Mouse (Mus musculus) testis, postnatal 14 days (tissue): ENCODE data around the gene Ltbp4.

Experiments used
- DNase-seq: peaks from one replicate; pipeline ENCODE4 v3.0.0; 2021; ENCODE audit warnings: low spot score

Gene Ltbp4

GRCm38 (mm10) chr7:27327500-27327899 lies 10.0 kb downstream of the Ltbp4 start:
- no peak for DNase-seq

DNA sequence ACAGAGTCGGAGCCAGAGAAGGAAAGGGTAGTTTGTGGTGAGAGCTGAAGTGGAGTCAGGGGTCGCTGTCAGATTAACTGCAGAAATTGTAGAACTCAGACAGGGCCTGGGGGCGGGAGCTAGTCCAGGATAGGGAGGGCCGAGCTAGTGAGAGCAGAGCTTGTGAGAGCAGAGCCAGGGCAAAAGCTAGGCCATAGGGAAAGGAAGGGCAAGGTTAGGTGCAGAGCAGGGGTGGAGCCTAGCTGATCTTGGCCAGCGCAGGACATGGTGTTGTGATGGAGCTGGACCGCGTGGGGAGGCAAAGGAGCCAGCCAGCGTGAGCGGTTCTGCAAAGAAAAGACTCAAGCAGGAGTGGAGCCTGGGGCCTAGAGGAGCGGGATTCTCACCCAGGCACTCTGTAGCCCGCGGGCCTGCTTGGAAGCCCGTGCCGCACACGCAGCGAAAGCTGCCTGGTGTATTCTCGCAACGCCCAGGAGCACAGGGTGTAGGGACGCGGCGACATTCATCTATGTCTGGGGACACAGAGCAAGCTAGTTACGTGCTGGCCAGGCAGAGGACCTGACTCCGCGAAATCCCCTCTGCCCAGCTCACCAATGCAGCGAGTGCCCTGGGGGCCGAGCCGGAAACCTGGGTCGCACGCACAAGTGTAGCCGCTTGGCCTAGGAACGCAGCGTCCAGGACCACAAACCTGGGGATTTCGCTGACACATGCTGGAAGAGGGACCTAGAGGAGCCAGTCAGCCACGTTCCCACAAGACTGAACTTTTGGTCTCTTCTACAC lies 11.2 kb downstream of the Ltbp4 start:
- peak; percentile 51 for DNase-seq

GRCm38 (mm10) chr7:27325697-27326096 lies 11.8 kb downstream of the Ltbp4 start:
- DNase-seq, result peak; percentile 52

GRCm38 (mm10) chr7:27324928-27325327 lies 12.6 kb downstream of the Ltbp4 start:
- no peak for DNase-seq

GRCm38 (mm10) chr7:27324161-27324560 lies 13.3 kb downstream of the Ltbp4 start:
- DNase-seq, result no peak

- no peak for DNase-seq
Observed at GRCm38 (mm10) chr7:27323001-27323400, 14.5 kb downstream of the Ltbp4 start.

- DNase-seq, result no peak
Observed at GRCm38 (mm10) chr7:27322291-27322690, 15.2 kb downstream of the Ltbp4 start.

DNA sequence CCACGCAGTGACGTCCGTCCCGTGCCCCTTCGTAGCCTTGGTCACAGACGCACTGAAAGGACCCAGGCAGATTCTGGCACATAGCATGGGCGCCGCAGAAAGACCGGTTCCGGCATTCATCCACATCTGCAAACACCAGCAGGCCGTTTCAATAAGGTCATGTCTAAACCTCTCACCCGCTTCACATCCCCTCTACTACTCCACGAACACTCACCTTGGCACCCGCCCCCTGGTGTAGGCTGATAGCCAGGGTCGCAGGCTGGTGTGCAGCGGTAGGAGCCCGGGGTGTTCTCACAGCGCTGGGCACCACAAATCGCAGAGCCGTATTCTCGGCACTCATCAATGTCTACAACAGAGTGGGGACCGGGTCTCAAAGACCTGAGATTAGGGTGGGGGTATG lies 18.1 kb downstream of the Ltbp4 start:
- DNase-seq, result no peak

- no peak for DNase-seq
Observed at GRCm38 (mm10) chr7:27315958-27316357, 21.5 kb downstream of the Ltbp4 start.

GRCm38 (mm10) chr7:27314393-27314792 lies 23.1 kb downstream of the Ltbp4 start:
- DNase-seq, result no peak

DNA sequence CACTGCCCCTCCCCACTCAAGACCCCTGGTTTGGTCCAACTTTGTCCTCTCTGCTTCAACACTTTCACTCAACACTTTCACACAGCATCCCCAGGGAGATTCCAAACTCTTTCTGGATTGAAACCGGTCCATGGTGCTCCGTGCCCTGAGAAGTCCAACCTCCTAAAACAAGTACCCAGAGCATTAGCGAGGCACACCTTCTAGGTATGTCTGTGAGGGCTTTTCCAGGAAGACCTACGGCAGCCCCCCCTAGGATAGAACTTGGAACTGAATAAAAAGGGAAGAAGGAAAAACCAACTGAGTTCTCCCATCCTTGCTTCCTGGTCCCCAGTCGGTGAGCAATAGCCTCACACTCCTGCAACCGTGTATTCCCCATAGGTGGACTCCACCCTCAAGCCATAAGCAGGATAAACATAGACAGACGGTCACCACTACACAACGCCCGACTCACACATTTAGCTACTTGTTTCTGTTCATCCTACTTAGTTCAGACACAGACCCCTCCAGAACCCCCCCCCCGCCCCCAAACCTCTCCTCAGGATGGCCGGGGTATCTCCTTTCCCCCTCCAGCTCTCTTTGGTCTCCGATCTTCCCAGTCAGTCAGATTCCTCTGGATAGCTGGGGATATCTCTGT lies 25.7 kb downstream of the Ltbp4 start:
- DNase-seq, result no peak

GRCm38 (mm10) chr7:27310996-27311535 lies 26.4 kb downstream of the Ltbp4 start:
- DNase-seq, result peak; percentile 48

- peak; percentile 52 for DNase-seq
Observed at GRCm38 (mm10) chr7:27310306-27310705, 27.2 kb downstream of the Ltbp4 start.

DNA sequence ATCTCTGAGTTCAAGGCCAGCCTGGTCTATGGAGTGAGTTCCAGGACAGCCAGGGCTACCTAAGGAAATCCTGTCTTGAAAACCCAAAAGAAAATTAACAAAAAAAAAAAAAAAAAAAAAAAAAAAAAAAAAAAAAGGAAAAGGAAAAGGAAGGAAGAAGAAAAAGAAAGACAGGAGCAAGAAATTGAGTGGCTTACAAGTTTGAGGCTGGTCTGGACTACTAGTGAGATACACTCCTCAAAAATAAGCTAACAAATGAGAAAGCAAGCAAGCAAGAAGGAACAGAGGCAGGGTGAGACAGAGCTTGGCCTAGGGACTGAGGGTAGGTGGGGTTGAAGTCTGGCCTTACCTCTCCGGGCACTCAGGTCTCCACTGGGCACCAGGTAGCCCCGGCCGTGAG lies 27.7 kb downstream of the Ltbp4 start:
- no peak for DNase-seq

DNA sequence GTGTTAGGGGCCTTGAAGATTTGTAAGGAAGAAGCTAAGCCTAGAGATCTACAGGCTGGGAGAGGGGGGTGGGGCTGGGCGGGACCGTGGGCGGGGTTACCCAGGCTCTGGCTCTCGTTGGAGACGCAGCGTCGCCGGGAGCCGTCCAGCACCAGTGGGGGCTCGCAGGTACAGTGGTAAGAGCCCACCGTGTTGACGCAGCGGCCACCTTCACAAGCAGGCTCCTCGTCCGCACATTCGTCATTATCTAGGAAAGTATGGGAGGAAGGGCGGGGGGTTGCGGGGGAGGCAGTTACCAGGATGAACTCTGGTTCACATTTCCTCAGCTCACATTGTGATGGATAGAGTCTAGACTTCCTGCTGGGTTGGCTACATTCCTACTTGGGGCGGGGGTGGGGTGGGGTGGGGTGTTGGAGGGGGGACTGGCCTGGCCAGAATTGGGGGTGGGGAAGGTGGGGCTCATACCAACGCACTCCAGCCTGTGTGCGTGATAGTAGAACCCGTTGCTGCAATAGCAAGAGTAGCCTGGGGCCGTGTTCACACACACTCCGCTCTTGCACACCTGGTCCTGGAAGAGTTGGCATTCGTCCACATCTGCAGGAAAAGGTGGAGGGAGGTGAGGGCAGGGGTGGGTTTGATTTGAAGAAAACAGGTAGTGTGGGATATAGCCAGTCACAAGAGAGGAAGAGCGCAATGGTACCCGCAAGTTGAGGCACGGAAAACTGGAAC lies 28.5 kb downstream of the Ltbp4 start:
- no peak for DNase-seq

- no peak for DNase-seq
Observed at GRCm38 (mm10) chr7:27307551-27307950, 29.9 kb downstream of the Ltbp4 start.

GRCm38 (mm10) chr7:27306161-27307160 lies 31.0 kb downstream of the Ltbp4 start:
- DNase-seq, result peak; percentile 61

DNA sequence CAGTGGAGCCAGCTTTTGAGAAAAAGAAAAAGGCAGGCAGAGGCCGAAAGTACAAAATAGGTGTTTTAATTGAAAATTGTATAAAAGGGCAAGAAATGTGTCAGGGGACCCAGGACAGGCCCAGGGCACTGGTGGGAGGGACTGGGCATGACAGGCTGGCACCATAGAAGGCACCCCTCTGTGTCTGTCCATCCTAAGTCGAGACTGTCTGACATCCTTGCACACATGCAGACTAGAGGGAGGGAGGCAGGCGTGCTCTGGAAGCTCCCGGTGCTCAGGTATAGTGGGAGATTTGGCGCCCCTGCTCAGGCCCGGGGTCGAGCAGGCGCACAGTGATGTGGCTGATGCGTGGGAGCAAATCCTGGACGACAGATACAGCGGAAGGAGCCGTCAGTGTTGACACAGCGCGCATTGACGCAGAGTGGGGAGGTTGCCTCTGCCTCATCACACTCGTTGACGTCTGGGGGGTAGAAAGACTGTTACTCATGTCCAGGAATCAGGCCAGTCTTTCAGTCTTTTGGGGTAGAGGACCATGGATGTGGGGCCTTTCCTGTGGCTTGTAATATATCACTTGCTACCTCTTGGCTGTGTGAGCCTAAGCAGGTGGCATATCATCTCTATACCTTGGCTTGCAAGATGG lies 32.3 kb downstream of the Ltbp4 start:
- DNase-seq, result no peak

- peak; percentile 81 for DNase-seq
Observed at GRCm38 (mm10) chr7:27302172-27302571, 35.3 kb downstream of the Ltbp4 start.

DNA sequence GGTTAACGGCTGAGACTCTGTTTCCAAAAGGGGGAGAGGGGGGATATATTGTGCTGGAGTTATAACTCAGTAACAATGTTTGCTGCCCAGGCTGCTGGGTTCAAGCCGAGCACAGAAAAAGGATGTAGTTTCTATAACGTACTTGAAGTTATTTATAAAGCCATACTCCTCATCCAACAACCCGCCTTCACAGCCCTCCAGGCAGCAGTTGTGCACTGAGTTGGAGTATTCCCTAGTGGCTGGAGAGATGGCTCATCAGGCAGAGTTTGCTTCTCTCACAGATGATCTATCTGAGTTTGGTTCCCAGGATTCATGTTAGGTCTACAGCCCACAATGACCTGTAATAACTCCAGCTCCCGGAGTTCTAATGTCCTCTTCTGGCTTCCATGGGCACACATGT lies 36.7 kb downstream of the Ltbp4 start:
- no peak for DNase-seq

GRCm38 (mm10) chr7:27300351-27300750 lies 37.1 kb downstream of the Ltbp4 start:
- DNase-seq, result no peak
